Mouse (Mus musculus): ENCODE data around the gene Cda.

Cda gene

DNA sequence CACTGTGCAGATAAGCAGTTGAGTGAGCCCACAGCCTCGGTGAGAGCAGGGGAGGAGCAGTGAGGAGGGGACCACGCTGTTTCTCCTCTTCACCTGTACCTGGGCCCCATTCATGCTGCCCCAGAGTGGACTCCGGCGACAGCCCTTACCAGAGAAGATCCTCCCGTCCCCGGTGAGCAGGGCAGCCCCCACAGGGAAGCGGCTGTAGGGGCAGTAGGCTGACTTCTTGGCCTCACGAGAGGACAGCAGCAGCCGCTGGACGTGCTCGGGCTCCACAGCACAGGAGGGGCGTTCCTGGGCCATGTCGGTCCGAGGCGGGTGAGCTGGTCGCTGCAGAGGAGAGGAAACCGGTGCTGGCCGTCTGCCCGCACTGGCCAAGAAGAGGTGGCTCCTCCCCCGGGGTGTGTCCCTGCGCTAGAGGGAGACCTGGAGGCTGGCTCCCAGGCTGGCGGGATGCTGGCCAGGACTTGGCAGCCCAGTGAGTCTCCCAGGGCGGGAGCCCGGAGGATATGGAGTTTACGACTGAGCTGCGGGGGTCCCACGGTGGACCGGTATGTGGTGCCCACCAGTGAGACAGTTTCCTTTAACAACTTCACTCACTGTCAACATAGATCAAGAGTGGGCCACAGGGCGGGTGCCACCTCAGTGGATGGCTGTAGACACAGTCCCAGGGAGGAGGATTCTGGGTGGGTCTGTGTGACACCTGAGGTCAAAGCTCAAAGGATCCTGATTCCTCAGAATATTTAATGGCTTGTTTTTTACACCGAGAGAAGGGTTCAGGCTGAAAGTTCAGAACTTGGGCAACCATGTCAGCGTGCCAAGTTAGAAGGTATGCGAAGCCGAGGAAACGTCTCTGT, at the start of gene Cda:
TSS of gene Cda (minus strand) at position 352 of the 857 bp plus-strand sequence.
- in situ Hi-C loops (cut with MboI, MseI), result loop anchor here (5.0 to 10.0 kb wide), 2 partner anchors 49 to 1243 kb away; no protein-coding TSS in a partner anchor

DNA sequence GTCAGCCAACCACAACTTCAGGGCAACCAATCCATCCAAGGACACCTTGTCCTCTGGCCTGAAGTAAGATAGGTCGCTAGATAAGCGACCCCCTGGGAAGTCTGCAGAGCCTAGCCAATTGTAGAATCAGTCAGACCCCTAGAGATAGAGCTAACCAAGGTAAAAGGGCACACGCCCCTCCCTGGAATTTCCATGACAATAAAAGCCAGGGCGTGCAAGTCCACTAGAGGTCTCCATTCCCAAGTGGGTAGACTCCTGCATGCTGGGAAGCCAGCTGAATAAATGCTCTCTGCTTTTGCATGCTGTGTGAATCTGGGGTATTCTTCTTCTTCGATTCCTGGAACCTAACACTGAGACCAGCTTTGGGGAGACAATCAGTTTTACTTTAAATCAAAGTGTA, 48.6 kb upstream of the Cda start:
- in situ Hi-C loops (cut with MboI, MseI), result loop anchor here in 1 of 2 experiments (5.0 kb wide), 1 partner anchor 49 kb away; the partner anchor contains the start of gene Cda

- in situ Hi-C loops (cut with MboI, MseI), result loop anchor here in 1 of 2 experiments (5.0 kb wide), 1 partner anchor 49 kb away; the partner anchor contains the start of gene Cda
These were observed 48.2 kb upstream of the Cda start for GRCm38 (mm10) chr4:138415991-138416390.

GRCm38 (mm10) chr4:138414725-138415124, 46.9 kb upstream of the Cda start:
- in situ Hi-C loops (cut with MboI, MseI), result loop anchor here in 1 of 2 experiments (5.0 kb wide), 1 partner anchor 47 kb away; the partner anchor contains the start of gene Cda

DNA sequence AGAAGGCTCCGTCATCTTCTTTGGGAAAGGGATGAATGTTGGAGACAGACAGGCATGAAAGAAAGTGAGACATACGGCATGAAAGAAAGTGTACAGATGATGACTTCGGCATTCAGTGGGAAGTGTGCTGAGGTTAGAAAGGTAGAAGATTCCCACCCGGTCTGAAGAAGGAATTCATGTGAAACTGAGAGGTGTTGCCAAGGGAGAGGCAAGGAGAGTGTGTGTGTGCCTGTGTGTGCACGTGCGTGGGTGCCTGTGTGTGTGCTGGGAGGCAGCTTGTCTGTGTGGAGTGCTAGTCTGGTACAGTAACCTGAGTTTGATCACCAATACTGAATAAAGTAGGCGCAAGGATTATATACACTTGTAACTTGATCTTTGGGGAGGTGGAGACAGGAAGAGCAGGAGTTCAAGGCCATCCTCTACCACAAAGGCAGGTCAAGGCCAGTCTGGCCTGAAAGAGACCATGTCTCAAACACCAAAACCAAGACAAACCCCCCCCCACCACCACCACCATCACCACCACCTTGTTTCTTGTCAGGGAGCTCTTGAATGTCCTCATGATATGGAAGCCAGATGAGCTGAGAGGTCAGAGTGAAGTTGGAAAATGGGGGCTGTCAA, 43.8 kb upstream of the Cda start:
- in situ Hi-C loops (cut with MboI, MseI), result no loop called here

DNA sequence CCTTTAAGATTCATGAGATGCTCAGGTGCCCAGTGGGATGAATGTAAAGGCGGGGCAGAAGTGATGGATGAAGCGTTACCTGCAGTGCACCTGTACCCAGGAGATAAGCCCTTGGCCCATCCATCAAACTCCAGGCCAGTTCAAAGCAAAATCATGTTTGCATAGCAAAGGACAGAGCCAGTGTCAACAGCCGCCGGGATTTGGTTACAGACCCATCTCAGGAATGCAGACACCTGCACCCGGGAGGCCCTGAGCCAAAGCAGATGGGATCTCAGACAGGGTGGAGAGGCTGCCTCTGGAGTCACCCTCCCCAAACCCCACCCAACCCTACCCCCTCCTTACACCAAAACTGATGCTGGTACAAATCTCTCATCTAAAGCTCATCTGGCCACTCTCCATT, 43.2 kb upstream of the Cda start:
- in situ Hi-C loops (cut with MboI, MseI), result no loop called here

DNA sequence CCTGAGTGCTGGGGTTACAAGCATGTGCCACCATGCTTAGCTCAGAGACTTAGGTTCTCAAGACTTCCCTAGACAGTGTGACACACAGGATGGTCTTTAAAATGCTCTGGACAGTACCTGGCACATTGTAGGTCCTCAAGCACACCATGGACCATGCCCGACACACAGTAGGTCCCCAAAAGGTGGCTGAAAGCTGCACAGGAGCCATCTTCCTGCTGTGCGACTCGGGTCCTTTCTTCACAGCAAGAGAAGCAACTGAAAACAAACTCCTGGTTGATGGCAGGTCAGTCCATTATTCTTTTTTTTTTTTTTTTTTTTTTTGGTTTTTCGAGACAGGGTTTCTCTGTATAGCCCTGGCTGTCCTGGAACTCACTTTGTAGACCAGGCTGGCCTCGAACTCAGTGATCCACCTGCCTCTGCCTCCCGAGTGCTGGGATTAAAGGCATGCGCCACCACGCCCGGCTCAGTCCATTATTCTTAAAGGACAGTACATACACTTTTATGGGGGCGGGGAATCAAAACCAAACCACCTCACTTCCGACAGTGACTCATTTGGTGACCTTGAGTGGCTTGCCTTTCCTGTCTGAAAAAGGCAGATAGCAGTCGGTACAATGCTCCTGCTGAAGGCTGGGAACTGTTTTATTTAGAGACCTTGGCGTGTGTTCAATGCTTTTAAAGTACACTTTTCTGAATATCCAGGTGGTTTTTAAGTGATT, 39.8 kb upstream of the Cda start:
- in situ Hi-C loops (cut with MboI, MseI), result no loop called here

GRCm38 (mm10) chr4:138404806-138405205, 37.0 kb upstream of the Cda start:
- in situ Hi-C loops (cut with MboI, MseI), result no loop called here

DNA sequence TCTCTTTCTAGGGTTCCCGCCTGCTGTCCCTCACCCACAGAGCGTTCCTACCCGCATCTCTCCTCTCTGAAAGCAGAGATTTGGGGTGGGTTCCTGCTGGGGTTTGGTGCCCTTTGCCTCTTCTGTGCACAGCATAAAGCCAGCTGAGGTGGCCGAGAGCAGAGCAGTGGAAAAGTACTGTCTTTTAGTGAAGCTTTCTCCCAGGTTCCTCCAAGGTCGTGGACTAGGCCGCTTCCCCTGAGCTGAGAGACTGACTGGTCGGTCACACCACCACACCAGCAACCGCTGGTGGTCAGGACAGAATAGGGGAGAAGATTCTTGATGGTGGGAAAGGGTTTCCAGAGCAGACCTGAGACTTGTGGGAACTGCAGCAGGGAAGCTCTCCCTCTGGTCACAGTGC, 28.9 kb upstream of the Cda start:
- in situ Hi-C loops (cut with MboI, MseI), result no loop called here

DNA sequence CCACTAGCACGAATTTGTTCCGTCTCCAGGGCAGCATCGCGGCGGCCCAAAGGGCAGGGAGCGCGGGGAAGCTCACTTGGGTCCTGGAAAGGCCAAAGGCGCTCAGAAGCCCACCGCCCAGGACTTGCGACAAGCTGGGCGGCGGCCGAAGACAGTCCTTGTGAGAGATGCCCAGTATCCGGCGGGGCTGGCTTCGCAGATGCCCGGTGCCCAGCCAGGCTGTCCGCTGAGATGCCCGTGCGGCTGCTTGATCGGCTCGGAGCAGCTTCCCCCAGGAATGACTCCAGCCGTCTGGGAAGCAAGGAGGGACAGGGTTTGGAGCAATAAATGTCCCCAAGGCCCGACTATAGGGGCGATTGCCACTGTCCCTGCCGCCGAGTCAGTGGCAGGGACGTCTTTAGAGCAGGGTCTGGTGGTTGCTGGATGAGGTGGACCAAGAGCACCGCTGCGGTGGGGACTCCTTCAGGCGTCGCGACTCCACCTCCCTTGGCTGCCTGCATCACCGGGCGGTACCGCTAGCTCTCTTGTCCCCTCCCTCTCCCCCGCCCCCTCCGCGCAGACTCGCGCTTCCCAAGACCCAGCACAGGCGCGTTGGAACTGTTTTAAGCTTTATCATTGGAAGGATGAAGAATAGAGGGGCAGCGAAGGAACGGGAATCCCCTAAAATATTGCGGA, 28.3 kb upstream of the Cda start, which contains the start of gene Fam43b:
TSS of gene Fam43b (minus strand) at position 558 of the 675 bp plus-strand sequence.
- in situ Hi-C loops (cut with MboI, MseI), result no loop called here

DNA sequence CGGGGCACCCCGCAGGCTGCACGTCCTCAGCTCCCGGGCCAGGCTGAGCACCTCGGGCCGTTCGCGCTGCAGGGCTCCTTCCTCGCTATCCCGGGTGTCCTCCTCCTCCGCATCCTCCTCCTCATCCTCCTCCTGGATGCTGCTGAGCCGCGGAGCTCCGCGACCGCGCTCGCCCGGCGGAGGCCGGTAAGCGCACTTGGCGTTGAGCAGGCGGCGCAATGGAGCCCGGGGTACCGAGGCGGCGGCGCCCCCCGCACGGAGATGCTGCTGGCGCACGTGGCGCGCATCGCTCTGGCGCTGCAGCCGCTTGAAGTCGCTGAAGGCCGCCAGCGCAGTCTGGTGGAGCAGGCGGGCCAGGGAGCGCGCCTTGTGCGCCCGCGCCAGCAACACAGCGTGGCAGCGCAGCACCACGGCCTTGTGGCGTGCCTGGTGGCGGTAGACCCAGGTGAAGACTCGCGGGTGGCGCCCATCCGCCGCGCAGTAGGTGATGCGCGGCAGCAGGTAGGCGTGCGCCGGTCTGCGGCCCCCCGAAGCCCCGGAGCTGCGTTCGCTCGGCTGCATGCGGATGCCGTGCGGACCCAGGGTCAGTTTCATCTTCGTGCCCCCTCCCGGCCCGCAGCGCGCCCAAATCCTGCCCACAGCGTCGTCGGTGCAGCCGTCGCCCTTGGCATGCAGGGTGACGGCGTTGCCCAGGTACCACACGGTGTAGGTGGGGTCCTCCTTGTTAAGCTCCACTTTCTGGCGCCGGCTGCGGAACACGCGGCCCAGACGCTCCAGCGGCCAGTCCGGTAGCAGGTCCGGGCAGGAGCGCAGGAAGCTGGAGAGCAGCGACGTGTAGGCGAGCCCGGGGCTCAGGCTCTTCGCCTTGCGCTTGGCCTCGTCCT, 27.5 kb upstream of the Cda start:
- in situ Hi-C loops (cut with MboI, MseI), result no loop called here

- in situ Hi-C loops (cut with MboI, MseI), result no loop called here
These were observed 25.9 kb upstream of the Cda start for GRCm38 (mm10) chr4:138393703-138394102.

DNA sequence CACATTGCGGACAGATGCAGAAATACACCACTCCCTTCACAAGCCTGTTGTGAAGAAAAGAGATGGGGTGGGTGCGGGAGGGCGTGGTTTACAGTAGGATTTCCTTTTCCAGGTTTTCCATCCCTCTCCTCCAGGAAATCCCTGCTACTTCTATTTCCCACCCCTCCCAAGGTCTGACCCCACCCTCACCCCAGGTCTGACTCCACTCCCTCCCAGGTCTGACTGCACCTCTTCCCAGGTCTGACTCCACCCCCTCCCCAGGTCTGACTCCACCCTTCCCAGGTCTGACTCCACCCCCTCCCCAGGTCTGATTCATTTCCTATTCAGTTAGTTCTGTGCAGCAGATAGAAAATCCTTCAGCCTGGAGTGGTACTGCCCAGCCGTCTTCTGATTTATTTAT, 16.0 kb upstream of the Cda start:
- in situ Hi-C loops (cut with MboI, MseI), result loop anchor here in 1 of 2 experiments (10.0 kb wide), 1 partner anchor 1651 kb away; no protein-coding TSS in a partner anchor

DNA sequence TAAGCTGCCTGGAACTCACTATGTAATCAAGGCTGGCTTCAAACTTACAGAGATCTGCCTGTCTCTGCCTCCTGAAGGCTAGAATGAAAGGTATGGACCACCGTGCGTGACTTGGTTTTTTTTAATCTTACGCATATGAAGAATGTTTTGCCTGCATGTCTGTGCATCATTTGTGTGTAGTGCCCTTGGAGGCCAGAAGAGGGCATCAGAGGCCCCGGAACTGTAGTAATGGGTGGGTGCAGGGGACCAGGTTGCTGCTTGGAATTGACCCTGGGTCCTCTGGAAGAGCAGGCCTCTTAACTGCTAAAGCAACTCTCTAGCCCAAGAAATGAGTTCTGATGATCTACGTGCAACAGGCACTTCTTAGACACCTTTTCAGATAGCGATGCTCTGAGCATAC, 14.7 kb upstream of the Cda start:
- in situ Hi-C loops (cut with MboI, MseI), result loop anchor here in 1 of 2 experiments (10.0 kb wide), 1 partner anchor 1652 kb away; no protein-coding TSS in a partner anchor

DNA sequence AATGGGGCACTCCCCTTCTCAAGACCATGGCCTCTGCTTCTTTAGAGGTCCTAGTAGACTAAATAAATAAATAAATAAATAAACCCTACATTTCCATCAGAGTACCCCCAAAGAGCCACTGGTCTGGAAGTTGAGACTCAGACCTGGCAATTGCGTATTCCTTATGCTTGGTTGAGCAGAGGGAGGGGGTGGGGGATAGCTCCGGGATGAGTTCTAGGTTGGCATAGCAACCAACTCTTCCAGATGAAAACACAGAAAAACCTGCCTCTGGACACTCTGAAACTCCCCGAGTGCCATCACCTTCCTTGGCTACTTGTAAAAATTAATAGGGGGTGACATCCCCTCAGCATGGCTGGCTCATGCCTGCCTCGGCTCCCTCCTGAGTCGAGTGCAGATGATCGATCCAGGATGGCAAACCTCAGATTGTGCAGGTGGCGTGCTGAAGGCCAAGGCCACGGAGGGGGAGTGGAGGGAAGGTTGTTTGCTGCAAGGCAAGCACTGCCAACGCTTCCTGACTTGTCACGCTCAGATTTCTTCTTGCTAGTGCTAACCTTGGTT, 12.4 kb upstream of the Cda start:
- in situ Hi-C loops (cut with MboI, MseI), result loop anchor here in 1 of 2 experiments (10.0 kb wide), 1 partner anchor 1655 kb away; no protein-coding TSS in a partner anchor

GRCm38 (mm10) chr4:138379091-138379840, 11.5 kb upstream of the Cda start:
- in situ Hi-C loops (cut with MboI, MseI), result no loop called here

- in situ Hi-C loops (cut with MboI, MseI), result no loop called here
These were observed 9.7 kb upstream of the Cda start for GRCm38 (mm10) chr4:138377526-138377925.

DNA sequence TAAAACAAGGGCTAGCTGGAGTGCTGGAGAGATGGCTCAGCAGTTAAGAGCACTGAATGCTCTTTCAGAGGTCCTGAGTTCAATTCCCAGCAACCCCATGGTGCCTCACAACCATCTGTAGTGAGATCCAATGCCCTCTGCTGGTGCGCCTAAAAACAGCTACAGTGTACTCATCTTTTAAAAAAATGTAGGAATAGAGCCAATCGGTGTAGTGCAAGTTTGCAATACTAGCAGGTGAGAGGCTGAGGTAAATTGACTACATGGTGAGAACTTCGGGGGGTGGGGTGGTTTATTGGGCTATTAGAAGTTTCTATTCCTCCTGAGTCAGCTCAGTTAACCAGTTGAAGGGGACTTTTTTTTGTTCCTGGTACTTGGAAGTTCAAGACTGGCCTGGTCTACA, 7.3 kb upstream of the Cda start:
- in situ Hi-C loops (cut with MboI, MseI), result no loop called here

- in situ Hi-C loops (cut with MboI, MseI), result no loop called here
These were observed 3.3 kb upstream of the Cda start for GRCm38 (mm10) chr4:138370996-138371516.

All from T-helper 17 cell (primary cell).